Mouse (Mus musculus) kidney, adult 2 months (tissue): ENCODE results near the gene BC025920. TPM values are rescaled to one million over a fixed set of nuclear protein-coding genes. Genes with fewer than 3 reads are reported as not detected.
A peak's percentile ranks its signal among the peaks of the same experiment; 100 is the strongest.

ENCODE experiments used
- DNase-seq: peaks from one replicate; pipeline ENCODE4 v3.0.0; 2021
- H3K27ac ChIP-seq: fragments of 200-500 bp; 2 replicates; pipeline ENCODE4 v1.5.1; 2012; ENCODE audit warnings: low read depth, low read length, control low read depth, inconsistent platforms; ENCODE audit not compliant: insufficient read depth
- H3K27me3 ChIP-seq: fragments of 200-500 bp; replicated peaks from 2 replicates; pipeline ENCODE4 v1.6.1; 2012; ENCODE audit warnings: mild to moderate bottlenecking, moderate library complexity, low read length, inconsistent platforms; ENCODE audit not compliant: control insufficient read depth, insufficient read depth
- H3K36me3 ChIP-seq: fragments of 200-500 bp; 2 replicates; pipeline ENCODE4 v1.6.1; 2012; ENCODE audit warnings: mild to moderate bottlenecking, moderate library complexity, low read length, inconsistent platforms; ENCODE audit not compliant: control insufficient read depth, insufficient read depth
- H3K4me1 ChIP-seq: fragments of 200-500 bp; 2 replicates; pipeline ENCODE4 v1.6.1; 2011; ENCODE audit warnings: low read length; ENCODE audit not compliant: control insufficient read depth, insufficient read depth
- H3K4me3 ChIP-seq: fragments of 200-500 bp; 2 replicates; pipeline ENCODE4 v1.5.1; 2011; ENCODE audit warnings: mild to moderate bottlenecking, low read depth, low read length, control low read depth; ENCODE audit not compliant: insufficient read depth
- CTCF ChIP-seq: fragments of 200-500 bp; conservative IDR thresholded peaks from 2 replicates; pipeline ENCODE4 v1.5.1; 2011; ENCODE audit warnings: low read depth, mild to moderate bottlenecking, control low read depth, low read length, moderate library complexity, mixed read lengths; ENCODE audit not compliant: insufficient read depth, insufficient read length
- POLR2A ChIP-seq: fragments of 200-500 bp; IDR thresholded peaks from one replicate; pipeline ENCODE4 v1.6.1; 2011; ENCODE audit warnings: low read depth, low read length, control low read depth
- WGBS: fragments of 180-500 bp; shearing (Covaris S2); methylation state at CpG from one replicate; pipeline ENCODE4 v1.1.7; 2018; 5-methylcytosine and 5-hydroxymethylcytosine counted together
- polyA plus RNA-seq: library from polyadenylated mRNA; depleted of rRNA; stranded (reverse); fragments of >200 nt; gene quantifications from 2 replicates; pipeline ENCODE4 v1.2.3, GENCODE M21; 2012

The BC025920 gene
- polyA plus RNA-seq, 1 experiment: 1.1 TPM

DNA sequence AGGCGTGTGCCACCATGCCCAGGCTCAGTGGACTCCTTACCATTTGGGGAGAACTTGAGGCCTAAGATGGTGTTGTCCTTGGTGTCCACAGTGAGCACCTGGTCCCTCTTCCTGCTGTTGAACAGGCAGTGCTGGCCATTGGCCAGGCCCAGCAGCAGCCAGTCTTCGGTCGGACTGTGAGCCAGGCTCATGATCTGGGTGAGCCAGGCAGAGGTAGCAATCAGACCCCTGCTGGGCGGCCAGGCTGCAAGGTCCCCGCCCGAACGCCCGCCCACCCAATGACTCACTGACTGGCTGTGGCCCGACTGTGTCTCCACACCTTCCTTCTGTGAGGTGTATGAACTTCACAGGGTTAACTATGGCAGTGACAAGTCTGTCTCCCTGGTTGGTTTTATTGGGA lies 14.2 kb upstream of the BC025920 start:
- no peak overlapping the region for H3K27ac ChIP-seq
- no peaks in the 10 kb centered on the region for H3K27me3 ChIP-seq
- no peaks in the 10 kb centered on the region for H3K4me1 ChIP-seq
- TF ChIP-seq POLR2A (no peak), CTCF (no peak)
- no peak for DNase-seq
- 64% methylated on average over 9 of the region's 9 CpGs for WGBS
- no peak overlapping the region for H3K4me3 ChIP-seq
- no peaks in the 10 kb centered on the region for H3K36me3 ChIP-seq

- WGBS: 85% methylated on average over 7 of the region's 7 CpGs
- TF ChIP-seq CTCF (no peak), POLR2A (no peak)
- no peak overlapping the region for H3K27ac ChIP-seq
- no peaks in the 10 kb centered on the region for H3K27me3 ChIP-seq
- H3K4me3 ChIP-seq: no peak overlapping the region
- H3K36me3 ChIP-seq: no peaks in the 10 kb centered on the region
- H3K4me1 ChIP-seq: 0 out of 2 replicates have a peak, but pooled peaks cover 2% of the 10 kb centered on the region
- DNase-seq: no peak
These were observed 13.4 kb upstream of the BC025920 start for GRCm38 (mm10) chr10:81592631-81593030.

DNA sequence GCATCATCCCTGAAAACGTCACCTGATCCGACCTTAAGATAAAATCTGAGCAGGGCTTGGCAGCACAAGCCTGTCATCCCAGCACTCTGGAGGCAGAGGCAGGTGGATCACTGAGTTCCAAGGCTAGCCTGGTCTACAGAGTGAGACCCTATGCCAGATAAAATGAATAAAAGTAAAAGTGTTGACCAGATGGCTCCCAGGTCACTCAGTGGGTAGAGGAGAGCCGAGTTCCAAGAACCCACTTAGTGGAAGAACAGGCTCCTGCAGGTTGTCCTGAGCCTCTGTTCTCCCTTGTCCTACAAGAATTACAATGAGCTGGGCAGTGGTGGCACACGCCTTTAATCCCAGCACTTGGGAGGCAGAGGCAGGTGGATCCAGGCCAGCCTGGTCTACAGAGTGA lies 12.8 kb upstream of the BC025920 start:
- DNase-seq: no peak
- Histone ChIP-seq H3K4me1 (0 out of 2 replicates have a peak, but pooled peaks cover 2% of the 10 kb centered on the region), H3K27ac (no peak overlapping the region), H3K4me3 (no peak overlapping the region), H3K27me3 (no peaks in the 10 kb centered on the region), H3K36me3 (no peaks in the 10 kb centered on the region)
- TF ChIP-seq CTCF (no peak), POLR2A (no peak)
- 68% methylated on average over 4 of the region's 4 CpGs for WGBS

- H3K36me3 ChIP-seq: no peaks in the 10 kb centered on the region
- TF ChIP-seq POLR2A: no peak
- TF ChIP-seq CTCF: no peak
- DNase-seq: no peak
- no peak overlapping the region for H3K4me3 ChIP-seq
- H3K4me1 ChIP-seq: 0 out of 2 replicates have a peak, but pooled peaks cover 2% of the 10 kb centered on the region
- H3K27ac ChIP-seq: no peak overlapping the region
- no peaks in the 10 kb centered on the region for H3K27me3 ChIP-seq
- WGBS: 83% methylated on average over 18 of the region's 18 CpGs
These were observed 12.1 kb upstream of the BC025920 start for GRCm38 (mm10) chr10:81593935-81594334.

GRCm38 (mm10) chr10:81595599-81595998 lies 10.5 kb upstream of the BC025920 start:
- H3K4me3 ChIP-seq: no peak overlapping the region
- no peak overlapping the region for H3K27ac ChIP-seq
- 54% methylated on average over 5 of the region's 5 CpGs for WGBS
- no peak for TF ChIP-seq CTCF
- TF ChIP-seq POLR2A: no peak
- no peaks in the 10 kb centered on the region for H3K36me3 ChIP-seq
- H3K4me1 ChIP-seq: peaks cover 2% of the 10 kb centered on the region; the same call in 1 of the 2 replicates
- DNase-seq: no peak
- H3K27me3 ChIP-seq: no peaks in the 10 kb centered on the region

GRCm38 (mm10) chr10:81596611-81597010 lies 9.5 kb upstream of the BC025920 start:
- no peak for TF ChIP-seq CTCF
- TF ChIP-seq POLR2A: no peak
- Histone ChIP-seq H3K27ac (no peak overlapping the region), H3K36me3 (no peaks in the 10 kb centered on the region), H3K27me3 (no peaks in the 10 kb centered on the region), H3K4me3 (no peak overlapping the region), H3K4me1 (peaks cover 5% of the 10 kb centered on the region; the same call in 1 of the 2 replicates)
- WGBS: 25% methylated on average over 10 of the region's 10 CpGs
- DNase-seq: no peak

DNA sequence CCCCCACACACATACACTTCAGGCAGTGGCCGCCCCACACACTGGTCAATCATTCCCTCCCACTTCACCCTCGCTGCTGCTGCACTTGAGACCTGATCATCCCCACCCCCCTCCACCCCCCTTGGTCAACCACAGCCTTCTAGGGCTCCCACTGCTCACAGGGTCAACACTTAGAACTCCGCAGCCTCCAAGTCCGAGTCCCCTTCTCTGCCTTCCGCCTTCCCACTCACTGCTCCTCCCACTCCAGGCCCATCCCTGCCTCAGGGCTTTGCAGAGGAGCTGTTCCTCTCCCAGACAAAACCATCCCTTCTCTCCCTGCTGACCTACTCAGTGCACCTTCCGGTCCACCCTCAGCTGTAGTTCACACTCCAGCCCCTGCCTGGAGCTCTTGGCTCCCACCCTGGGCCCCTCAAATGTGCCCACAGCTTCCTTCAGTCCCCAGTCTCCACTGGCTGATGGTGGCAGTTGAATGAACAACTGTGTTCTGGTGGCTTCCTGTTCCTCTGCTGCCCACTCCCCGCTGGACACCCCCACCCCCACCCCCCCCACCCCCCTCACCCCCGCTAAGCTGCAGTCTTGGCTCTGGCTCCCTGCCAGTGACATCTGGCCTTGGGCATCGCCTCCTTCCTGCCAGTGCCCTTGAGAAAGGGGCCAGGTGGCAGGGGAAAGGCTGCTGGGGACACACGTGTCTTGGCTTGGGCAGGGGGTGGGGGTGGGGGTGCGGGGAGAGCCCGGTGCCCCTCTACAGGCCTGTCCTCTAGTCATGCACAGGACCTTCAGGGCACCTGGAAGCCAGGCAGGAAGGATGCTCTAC lies 8.7 kb upstream of the BC025920 start:
- DNase-seq: no peak
- Histone ChIP-seq H3K4me3 (peak overlapping the region; percentile 1; the same call in 1 of the 2 replicates), H3K36me3 (no peaks in the 10 kb centered on the region), H3K27me3 (no peaks in the 10 kb centered on the region), H3K4me1 (peaks cover 5% of the 10 kb centered on the region; the same call in 1 of the 2 replicates), H3K27ac (no peak overlapping the region)
- 6% methylated on average over 12 of the region's 12 CpGs for WGBS
- TF ChIP-seq CTCF: no peak
- TF ChIP-seq POLR2A: no peak
